Mouse (Mus musculus) layer of hippocampus, postnatal 14 days (tissue): ENCODE measurements at regions not wholly inside any gene's neighbourhood (a gene's known extent, or its start where the extent isn't known, plus 50 kb on each side); places are given as distances from the start of the nearest gene placed in this dataset.
"Not testable (repeated sequence)": the region's sequence is repeated elsewhere in the genome, so short reads cannot be mapped to it uniquely, and the experiment has no call there.

Experiments
- DNase-seq, 2 experiments: peaks; one replicate each; pipeline ENCODE4 v3.0.0; 2021 to 2022; ENCODE audit warnings: low spot score in 2 of 2, mixed read lengths in 1 of 2

- DNase-seq = no peak
These were observed 440.1 kb upstream of the Ube2e3 start for GRCm38 (mm10) chr2:78427659-78428336.

- no peak for DNase-seq
These were observed 449.2 kb upstream of the Ube2e3 start for GRCm38 (mm10) chr2:78418561-78419338.

DNA sequence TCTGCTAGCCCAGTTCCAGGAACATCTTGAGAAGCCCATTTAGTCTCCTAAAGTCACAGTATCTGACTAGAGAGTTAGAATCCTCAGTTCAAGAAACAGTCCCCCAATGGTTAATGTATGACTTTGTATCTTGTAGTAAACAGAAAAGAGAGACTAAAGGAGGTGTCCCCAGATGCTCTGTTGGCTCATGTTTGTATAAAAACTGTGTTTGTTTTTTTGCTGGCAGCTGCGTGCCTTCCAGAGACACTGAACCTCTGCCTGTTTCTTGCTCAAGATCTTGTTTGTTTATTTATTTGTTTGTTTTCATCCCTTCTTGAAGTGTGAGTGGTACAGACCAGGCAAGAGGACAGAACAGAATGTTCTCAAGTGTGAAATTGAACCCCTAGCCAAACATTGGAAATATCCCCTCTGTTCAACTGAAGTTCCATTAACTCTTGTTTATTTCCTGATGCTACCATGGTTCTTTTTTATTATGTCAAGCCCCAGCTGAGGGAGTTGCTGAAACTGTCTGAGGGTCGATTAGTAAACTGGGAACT is 451.3 kb upstream of the Ube2e3 start:
- DNase-seq = no peak

- no peak for DNase-seq
These were observed 454.9 kb upstream of the Ube2e3 start for GRCm38 (mm10) chr2:78412985-78413384.

DNA sequence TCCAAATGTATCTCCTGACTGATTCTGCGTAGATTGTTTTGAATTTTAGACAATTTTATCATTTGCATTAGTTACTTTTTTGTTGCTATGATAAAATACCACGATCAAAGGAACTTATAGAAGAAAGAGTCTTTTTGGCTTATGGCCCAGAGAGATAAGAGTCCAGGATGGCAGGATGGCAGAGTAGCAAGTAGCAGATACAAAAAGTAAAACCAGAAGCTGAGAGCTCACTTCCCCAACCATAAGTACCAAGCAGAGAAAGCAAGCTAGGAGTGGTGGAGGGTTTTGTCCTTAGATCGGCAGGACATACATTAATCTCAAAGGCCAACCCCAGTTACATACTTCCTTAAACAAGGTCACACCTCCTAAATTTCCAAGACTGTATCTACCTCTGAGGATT is 457.7 kb upstream of the Cwc22 start:
- no peak for DNase-seq

DNA sequence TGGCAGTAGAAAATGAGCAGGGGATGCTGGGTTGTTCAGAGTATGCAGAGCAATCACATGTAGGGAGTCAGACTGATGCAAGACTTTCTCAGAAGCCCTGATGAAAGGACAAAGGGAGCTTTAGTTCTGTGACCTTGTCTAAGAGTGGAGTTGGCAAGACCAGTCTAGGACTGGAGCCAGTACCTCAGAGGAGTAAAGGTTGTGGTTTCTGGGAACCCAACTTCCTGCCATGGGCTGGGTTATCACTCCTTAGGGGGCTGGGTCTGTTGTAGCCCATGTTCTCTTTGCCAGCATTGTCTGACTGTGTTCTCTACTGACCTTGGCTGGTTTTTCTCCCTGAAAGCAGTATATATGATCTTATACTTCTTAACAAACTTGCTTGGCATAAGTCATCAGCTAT is 453.1 kb upstream of the Cwc22 start:
- DNase-seq = no peak

DNA sequence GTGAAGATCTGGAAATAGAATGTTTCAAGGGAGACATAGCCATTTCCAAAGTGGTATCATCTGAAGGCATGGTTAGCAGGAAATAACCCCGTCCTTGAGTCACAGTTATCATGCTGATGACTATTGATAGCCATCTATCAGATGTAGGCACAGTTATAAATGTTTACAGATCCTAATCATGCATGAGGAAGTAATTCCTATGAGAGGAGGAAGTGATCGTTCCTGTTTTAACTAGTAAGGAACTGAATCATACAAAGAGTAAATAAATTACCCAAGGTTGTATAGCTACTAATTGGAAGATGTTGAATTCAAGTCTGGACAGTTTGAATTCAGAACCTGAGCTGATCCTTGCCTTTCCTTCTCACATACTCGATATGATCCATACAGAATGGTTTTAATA is 450.7 kb upstream of the Cwc22 start:
- no peak for DNase-seq

DNA sequence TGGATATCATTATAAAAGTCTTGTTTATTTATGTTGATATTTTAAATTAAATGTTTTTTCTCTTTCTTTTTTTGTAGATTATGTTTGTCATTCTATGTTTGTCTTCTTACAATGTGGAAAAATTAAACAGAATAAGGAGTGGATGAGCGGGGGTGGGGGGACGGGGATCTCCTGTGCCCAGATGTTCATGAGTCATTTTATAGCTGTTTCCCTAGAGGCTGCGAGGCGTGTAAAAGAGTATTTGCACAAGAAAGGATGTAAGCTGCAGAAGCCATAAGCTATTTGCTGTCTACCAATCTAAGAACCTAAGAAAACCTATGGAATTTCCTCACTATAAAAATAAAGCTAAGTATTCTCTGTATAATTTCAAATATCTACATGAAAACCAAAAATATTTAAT is 446.9 kb upstream of the Cwc22 start:
- DNase-seq = no peak

- DNase-seq = no peak
These were observed 446.2 kb upstream of the Cwc22 start for GRCm38 (mm10) chr2:78392425-78392824.

DNA sequence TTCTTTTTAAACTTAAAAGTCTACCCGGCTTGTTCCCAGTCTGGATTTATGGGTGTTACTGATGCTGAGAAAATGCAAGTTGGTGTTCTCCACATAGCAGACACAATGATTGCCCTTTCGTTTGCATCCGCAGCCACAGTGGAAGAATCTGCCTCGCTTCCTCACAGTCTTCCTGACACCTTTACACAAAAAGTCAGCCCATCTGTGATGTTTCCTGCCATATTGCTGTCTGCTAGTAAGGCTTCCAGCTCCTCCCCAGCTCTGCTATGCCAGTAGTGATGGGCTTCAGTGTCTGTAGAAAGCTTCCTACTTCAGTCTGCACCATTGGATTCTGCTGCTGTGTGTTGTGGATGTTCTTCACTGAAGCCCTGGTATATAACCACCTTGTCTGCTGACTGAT is 441.8 kb upstream of the Cwc22 start:
- peak; percentile 16 to 24 for DNase-seq

- DNase-seq = no peak
These were observed 435.1 kb upstream of the Cwc22 start for GRCm38 (mm10) chr2:78381234-78381633.

DNA sequence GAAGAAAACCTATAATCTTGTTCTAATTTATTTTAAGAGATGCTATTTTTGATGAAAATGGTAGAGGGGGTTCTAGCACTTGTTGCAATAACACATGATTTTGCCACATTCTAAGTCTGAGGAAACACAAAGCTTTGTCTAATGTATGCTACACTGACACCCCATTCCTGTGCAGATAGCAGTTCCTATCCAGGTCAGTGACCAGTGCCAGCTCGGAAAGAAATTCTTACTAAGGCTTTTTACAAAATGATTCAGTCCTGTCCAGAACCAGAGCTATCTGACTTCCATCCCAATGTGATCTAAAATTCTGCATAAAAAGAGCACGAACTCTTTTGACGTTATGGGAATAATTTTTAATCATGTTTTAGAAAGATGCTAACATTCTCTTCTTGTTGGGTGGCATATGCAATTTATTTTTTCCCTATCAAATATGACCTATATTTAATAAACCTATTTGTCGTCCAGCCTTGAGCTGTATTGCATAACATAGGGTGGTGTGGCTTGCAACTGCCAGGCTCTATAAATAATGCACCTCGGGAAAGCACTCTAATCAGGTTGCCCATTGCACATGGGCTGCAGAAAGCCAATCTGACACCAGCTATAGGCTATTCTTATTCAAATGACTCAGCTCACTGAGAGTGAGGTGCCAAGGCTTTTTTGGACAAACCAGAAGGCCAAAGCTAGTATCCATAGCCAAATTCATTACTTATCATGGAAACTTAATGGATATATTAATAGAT is 385.7 kb upstream of the Cwc22 start:
- no peak for DNase-seq

DNA sequence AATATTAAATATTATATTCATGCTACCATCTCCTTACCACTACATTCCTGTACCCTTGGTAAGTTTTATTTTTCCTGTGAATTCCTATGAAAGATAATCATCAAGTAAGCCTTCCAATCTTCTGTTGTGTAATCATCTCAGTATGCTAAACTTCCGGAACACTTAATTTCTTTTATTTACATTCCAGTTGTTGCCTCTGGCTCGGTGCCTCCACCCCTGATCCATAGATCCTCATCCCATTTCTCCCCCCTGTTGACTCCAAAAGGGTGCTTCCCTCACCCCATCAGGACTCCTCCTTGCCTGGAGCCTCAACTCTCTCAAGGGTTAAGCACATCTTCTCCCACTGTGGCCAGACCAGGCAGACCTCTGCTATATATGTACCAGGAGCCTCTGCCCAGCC is 379.9 kb upstream of the Cwc22 start:
- DNase-seq = no peak

DNA sequence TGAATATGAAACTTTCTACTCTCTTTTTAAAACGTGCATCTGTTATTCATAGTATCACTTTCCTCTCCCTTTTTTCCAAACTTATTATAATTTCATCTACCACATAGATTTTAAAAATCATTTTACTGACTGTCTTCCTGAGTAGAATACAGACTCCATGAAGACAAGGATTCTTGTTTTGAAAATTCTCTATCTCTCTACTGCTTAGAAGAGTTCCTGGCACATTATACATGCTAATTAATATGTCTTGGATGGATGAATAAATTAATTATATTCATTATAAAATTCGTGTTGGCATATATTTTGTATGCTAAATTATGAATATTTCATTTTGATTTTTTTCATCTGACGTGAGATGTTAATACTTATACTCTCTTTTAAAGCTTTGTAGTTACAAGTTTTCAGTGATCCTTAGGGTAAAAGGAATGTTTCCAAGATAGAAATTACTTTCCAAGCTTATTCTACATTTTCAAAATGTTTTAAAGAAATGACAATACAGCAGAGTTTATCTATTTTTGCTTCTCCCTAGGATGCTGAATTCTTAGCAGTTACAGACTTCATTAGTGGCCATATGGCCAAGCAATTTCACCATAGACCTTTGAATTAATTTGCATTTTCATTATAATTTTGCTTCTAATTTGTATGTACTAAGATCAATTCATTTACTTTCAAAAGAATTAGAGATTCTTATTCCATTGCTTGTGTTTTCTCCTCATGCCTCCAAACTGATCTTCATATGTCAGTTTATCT is 376.2 kb upstream of the Cwc22 start:
- DNase-seq = no peak

GRCm38 (mm10) chr2:78311766-78312491 is 365.8 kb upstream of the Cwc22 start:
- DNase-seq = no peak

GRCm38 (mm10) chr2:78309361-78309760 is 363.2 kb upstream of the Cwc22 start:
- no peak for DNase-seq

- no peak for DNase-seq
These were observed 360.7 kb upstream of the Cwc22 start for GRCm38 (mm10) chr2:78306897-78307296.

DNA sequence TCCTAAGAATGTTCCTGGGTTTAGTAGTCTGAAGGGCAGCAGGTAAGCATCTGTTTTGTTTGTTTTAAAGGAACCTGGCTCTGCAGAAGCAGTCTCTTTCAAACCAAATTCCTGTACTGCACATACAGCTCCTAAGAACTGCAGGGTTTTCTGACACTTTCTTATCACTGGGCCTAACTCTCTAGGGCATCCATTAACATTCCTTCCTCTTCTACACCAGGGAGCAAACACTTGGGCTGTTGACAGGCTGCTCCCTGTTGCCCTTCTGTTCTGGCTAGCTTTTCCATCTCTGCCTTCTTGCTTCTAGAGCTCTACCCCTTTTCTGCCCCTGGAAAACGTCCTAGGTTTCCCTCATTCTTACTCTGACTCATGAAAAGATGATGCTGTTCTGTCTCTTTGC is 345.5 kb upstream of the Cwc22 start:
- DNase-seq = no peak

DNA sequence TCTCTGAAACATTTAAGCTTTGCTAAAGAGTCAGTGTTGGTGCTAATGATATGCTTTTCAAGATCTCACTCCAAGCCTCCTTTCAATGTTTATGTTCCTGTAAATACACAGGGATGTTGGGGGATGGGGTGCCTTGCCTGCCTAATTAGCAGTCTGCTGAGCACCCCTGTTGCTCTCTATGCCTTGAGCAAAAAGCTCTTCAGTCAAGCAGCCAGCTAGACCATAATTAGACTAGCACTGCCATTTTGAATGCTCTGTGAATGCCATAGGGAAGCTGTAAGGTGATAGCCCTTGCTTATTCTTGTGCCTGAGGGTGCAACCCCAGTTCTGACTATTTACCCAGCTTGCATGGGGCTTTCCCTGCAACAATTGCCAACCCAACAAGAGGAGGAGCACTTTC is 338.6 kb upstream of the Cwc22 start:
- DNase-seq = no peak

DNA sequence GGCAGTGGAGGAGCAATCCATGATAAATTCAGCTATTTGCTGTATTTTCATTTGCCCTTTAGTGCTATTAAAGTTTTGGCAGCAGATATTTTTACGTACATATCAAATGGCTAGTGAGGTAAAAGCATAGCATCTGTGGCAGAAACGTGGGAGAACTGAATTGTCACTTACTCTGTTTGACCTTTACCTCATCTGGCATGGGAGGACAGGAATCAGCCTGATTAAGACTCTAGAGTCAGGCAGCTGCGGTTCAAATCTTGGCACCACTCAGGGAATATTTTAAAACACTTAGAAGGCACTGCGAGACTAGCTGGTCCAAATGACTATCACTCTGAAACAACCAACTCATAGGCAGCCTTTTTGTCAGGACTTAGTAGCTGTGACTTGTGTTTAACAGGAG is 337.4 kb upstream of the Cwc22 start:
- no peak for DNase-seq

DNA sequence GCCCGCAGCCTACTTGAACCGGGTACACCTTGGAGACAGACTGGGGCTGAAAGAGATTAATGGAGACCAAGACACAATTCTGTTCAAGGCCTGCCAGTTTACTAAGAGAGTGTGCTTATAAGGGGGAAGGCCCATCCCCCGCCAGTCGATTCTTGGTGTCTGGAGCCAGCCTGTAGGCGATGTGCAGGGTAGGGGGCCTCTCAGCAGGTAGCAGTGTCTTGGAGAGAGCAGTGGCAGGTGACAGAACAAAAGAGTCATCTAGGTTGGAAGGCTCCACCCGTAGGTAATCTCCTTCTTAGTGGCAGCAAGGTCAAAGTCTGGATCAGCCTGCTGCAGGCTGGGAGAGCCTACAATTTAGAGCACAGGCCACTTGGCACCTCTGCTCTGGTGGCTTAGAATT is 335.7 kb upstream of the Cwc22 start:
- not testable (repeated sequence) for DNase-seq
